Mouse (Mus musculus) spleen, postnatal 10 days (tissue): ENCODE measurements around the gene Lrrk1.
A peak's percentile ranks its signal among the peaks of the same experiment; 100 is the strongest.

Experiments used
- DNase-seq, 2 experiments: peaks; one replicate each; pipeline ENCODE4 v3.0.0; 2021 to 2022; ENCODE audit warnings: low spot score in 2 of 2

Lrrk1 gene

GRCm38 (mm10) chr7:66340044-66340443, 48.1 kb downstream of the Lrrk1 start:
- DNase-seq: no peak

- no peak for DNase-seq
Measured at GRCm38 (mm10) chr7:66339625-66340024, 48.5 kb downstream of the Lrrk1 start.

- DNase-seq: no peak
Measured at GRCm38 (mm10) chr7:66336955-66337354, 51.2 kb downstream of the Lrrk1 start.

- peak in 1 of 2 experiments; percentile 40 for DNase-seq
Measured at GRCm38 (mm10) chr7:66333906-66334500, 54.1 kb downstream of the Lrrk1 start.

- DNase-seq: no peak
Measured at GRCm38 (mm10) chr7:66332340-66332739, 55.8 kb downstream of the Lrrk1 start.

- no peak for DNase-seq
Measured at GRCm38 (mm10) chr7:66330610-66331009, 57.5 kb downstream of the Lrrk1 start.

GRCm38 (mm10) chr7:66327516-66327915, 60.6 kb downstream of the Lrrk1 start:
- DNase-seq: no peak

- no peak for DNase-seq
Measured at GRCm38 (mm10) chr7:66325419-66326053, 62.6 kb downstream of the Lrrk1 start.

- no peak for DNase-seq
Measured at GRCm38 (mm10) chr7:66323252-66324015, 64.7 kb downstream of the Lrrk1 start.

- no peak for DNase-seq
Measured at GRCm38 (mm10) chr7:66320996-66321395, 67.2 kb downstream of the Lrrk1 start.

- DNase-seq: no peak
Measured at GRCm38 (mm10) chr7:66318147-66318546, 70.0 kb downstream of the Lrrk1 start.

GRCm38 (mm10) chr7:66310670-66311656, 77.2 kb downstream of the Lrrk1 start:
- no peak for DNase-seq

- peak in 1 of 2 experiments; percentile 59 for DNase-seq
Measured at GRCm38 (mm10) chr7:66309950-66310669, 78.0 kb downstream of the Lrrk1 start.

GRCm38 (mm10) chr7:66309240-66309949, 78.8 kb downstream of the Lrrk1 start:
- no peak for DNase-seq

GRCm38 (mm10) chr7:66308581-66309239, 79.4 kb downstream of the Lrrk1 start:
- no peak for DNase-seq

GRCm38 (mm10) chr7:66307791-66308190, 80.4 kb downstream of the Lrrk1 start:
- no peak for DNase-seq

- no peak for DNase-seq
Measured at GRCm38 (mm10) chr7:66305714-66306198, 82.4 kb downstream of the Lrrk1 start.

- no peak for DNase-seq
Measured at GRCm38 (mm10) chr7:66304993-66305713, 83.0 kb downstream of the Lrrk1 start.
